Mouse (Mus musculus): ENCODE measurements around the gene Slc38a6.

Gene Slc38a6

GRCm38 (mm10) chr12:73286287-73287092, at the start of gene Slc38a6, which contains the start of gene Trmt5:
Gene Slc38a6 (plus strand): TSS chr12:73286779.
Gene Trmt5 (minus strand): TSS chr12:73286710.
- in situ Hi-C loops (cut with MseI, MboI), result no loop called here

- in situ Hi-C loops (cut with MseI, MboI), result no loop called here
Observed at GRCm38 (mm10) chr12:73241960-73242359, 44.6 kb upstream of the Slc38a6 start.

GRCm38 (mm10) chr12:73245687-73246086, 40.9 kb upstream of the Slc38a6 start:
- in situ Hi-C loops (cut with MseI, MboI), result no loop called here

GRCm38 (mm10) chr12:73255006-73255405, 31.6 kb upstream of the Slc38a6 start:
- in situ Hi-C loops (cut with MseI, MboI), result no loop called here

- in situ Hi-C loops (cut with MseI, MboI), result no loop called here
Observed at GRCm38 (mm10) chr12:73259269-73259668, 27.3 kb upstream of the Slc38a6 start.

DNA sequence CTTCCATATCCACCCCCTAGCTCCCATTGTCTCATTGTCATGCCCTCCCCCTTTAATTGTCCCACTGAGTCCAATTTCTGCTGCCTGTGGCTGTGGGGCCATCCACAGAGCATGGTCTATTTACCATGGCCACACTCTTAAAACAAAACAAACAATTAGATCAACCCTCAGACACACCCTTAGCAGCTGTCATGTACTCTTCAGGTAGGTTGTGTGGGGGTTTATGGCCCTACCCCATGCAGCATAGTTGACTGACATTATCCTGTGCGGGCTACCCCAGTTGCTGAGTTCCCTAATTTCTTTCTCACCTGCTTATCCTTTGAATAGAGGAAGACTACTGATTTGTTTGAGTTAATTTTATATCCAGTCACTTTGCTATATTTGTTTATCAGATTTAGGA, 26.2 kb upstream of the Slc38a6 start:
- in situ Hi-C loops (cut with MseI, MboI), result no loop called here

- in situ Hi-C loops (cut with MseI, MboI), result no loop called here
Observed at GRCm38 (mm10) chr12:73265381-73265978, 21.1 kb upstream of the Slc38a6 start.

- in situ Hi-C loops (cut with MseI, MboI), result no loop called here
Observed at GRCm38 (mm10) chr12:73266597-73266996, 20.0 kb upstream of the Slc38a6 start.

GRCm38 (mm10) chr12:73268497-73268896, 18.1 kb upstream of the Slc38a6 start:
- in situ Hi-C loops (cut with MseI, MboI), result no loop called here

DNA sequence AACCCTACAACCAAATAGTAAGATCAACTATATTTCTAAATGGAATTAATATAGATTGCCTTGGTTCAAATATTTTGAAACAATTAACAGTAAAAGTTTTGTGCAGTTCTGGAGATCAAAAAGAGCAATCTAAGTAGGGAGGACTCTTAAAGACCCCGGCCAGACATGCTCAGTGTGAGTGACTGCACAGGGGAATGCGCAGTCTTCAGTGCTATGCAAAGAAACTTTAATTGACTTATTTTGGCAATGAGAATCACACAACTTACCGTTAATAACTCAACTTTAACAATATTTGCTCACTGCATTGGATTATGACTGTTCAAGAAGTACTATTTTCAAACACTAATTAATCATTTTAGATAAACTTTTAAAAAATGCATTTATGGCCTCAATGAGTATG, 17.0 kb upstream of the Slc38a6 start:
- in situ Hi-C loops (cut with MseI, MboI), result no loop called here

GRCm38 (mm10) chr12:73269933-73270332, 16.6 kb upstream of the Slc38a6 start:
- in situ Hi-C loops (cut with MseI, MboI), result no loop called here

- in situ Hi-C loops (cut with MseI, MboI), result no loop called here
Observed at GRCm38 (mm10) chr12:73274921-73275320, 11.7 kb upstream of the Slc38a6 start.

GRCm38 (mm10) chr12:73287609-73288008, 1.0 kb downstream of the Slc38a6 start:
- in situ Hi-C loops (cut with MseI, MboI), result no loop called here

- in situ Hi-C loops (cut with MseI, MboI), result no loop called here
Observed at GRCm38 (mm10) chr12:73288626-73289025, 2.0 kb downstream of the Slc38a6 start.

GRCm38 (mm10) chr12:73294884-73295283, 8.3 kb downstream of the Slc38a6 start:
- in situ Hi-C loops (cut with MseI, MboI), result no loop called here

DNA sequence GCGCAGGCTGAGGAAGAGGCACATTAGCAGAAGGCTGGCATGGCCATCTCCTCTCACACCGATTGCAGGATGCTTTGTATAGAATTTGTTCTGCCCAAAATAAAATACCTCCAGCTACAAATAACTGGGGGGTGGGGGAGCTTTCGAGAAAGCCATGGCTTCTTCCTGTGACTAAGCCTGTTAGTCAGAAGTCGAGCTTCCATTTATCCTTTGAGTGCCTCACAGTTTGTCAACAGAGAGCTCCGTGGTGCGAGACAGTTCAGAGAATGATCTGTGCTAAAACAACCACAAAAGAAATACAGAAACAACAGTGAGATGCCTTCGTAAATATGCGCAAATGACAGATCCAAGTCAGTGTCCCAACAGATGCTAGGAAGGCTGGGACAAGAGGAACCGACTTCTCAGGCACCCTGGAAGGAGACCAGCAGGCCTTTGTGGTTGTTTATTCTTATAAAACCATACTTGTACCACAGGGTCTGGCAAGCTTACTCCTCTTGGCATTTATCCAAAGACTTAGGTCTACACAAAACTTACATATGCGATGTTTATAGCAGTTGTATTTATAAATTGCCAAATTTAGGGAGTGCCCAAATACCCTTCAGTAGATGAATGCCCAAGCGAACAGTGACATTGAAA, 9.0 kb downstream of the Slc38a6 start:
- in situ Hi-C loops (cut with MseI, MboI), result no loop called here

DNA sequence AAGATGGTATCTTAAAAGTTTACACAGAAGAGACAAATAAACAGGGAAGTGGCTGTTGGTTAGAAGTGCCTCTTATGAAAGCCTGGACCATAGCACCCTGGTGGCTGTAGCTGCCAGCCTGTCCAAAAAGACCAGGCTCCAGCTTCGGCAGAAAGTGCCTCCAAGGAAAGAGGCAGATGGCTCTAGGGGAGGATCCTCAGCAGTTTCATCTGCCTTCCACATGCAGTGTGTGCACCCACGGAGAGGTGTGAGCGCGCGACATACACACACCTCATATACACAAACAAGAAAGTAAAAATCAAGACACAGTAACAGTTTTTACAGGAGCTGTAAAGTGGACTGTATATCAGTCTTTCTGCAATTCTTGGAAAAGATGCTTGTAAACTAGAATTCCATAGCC, 12.0 kb downstream of the Slc38a6 start:
- in situ Hi-C loops (cut with MseI, MboI), result no loop called here

- in situ Hi-C loops (cut with MseI, MboI), result no loop called here
Observed at GRCm38 (mm10) chr12:73300531-73300930, 14.0 kb downstream of the Slc38a6 start.

GRCm38 (mm10) chr12:73304636-73305035, 18.1 kb downstream of the Slc38a6 start:
- in situ Hi-C loops (cut with MseI, MboI), result no loop called here

- in situ Hi-C loops (cut with MseI, MboI), result no loop called here
Observed at GRCm38 (mm10) chr12:73307750-73308149, 21.2 kb downstream of the Slc38a6 start.

- in situ Hi-C loops (cut with MseI, MboI), result no loop called here
Observed at GRCm38 (mm10) chr12:73308711-73309110, 22.1 kb downstream of the Slc38a6 start.
